Mouse (Mus musculus): ENCODE data around the gene Spata31d1a. TPM values are rescaled to one million over a fixed set of nuclear protein-coding genes. Genes with fewer than 3 reads are reported as not detected.

Gene Spata31d1a
- polyA plus RNA-seq, 1 experiment = 0.24 TPM

GRCm38 (mm10) chr13:59668501-59669093 lies 41.5 kb downstream of the Spata31d1a start:
- no peak for DNase-seq (ENCODE audit: low read depth)

- DNase-seq (ENCODE audit: low read depth) = no peak
Measured at GRCm38 (mm10) chr13:59667763-59668162, 42.4 kb downstream of the Spata31d1a start.

- DNase-seq (ENCODE audit: low read depth) = no peak
Measured at GRCm38 (mm10) chr13:59663939-59664712, 46.0 kb downstream of the Spata31d1a start.

GRCm38 (mm10) chr13:59661966-59662365 lies 48.2 kb downstream of the Spata31d1a start:
- no peak for DNase-seq (ENCODE audit: low read depth)

GRCm38 (mm10) chr13:59661387-59661786 lies 48.7 kb downstream of the Spata31d1a start:
- no peak for DNase-seq (ENCODE audit: low read depth)

- no peak for DNase-seq (ENCODE audit: low read depth)
Measured at GRCm38 (mm10) chr13:59660371-59660770, 49.8 kb downstream of the Spata31d1a start.

- no peak for DNase-seq (ENCODE audit: low read depth)
Measured at GRCm38 (mm10) chr13:59657781-59658180, 52.3 kb downstream of the Spata31d1a start.

- no peak for DNase-seq (ENCODE audit: low read depth)
Measured at GRCm38 (mm10) chr13:59656975-59657388, 53.1 kb downstream of the Spata31d1a start.

- no peak for DNase-seq (ENCODE audit: low read depth)
Measured at GRCm38 (mm10) chr13:59656316-59656832, 53.8 kb downstream of the Spata31d1a start.

GRCm38 (mm10) chr13:59655718-59656315 lies 54.3 kb downstream of the Spata31d1a start:
- DNase-seq (ENCODE audit: low read depth) = no peak

GRCm38 (mm10) chr13:59654465-59654864 lies 55.7 kb downstream of the Spata31d1a start:
- no peak for DNase-seq (ENCODE audit: low read depth)

- DNase-seq (ENCODE audit: low read depth) = no peak
Measured at GRCm38 (mm10) chr13:59653136-59653535, 57.0 kb downstream of the Spata31d1a start.

GRCm38 (mm10) chr13:59652651-59653050 lies 57.5 kb downstream of the Spata31d1a start:
- DNase-seq (ENCODE audit: low read depth) = no peak

Other genes starting within 250 kb of the Spata31d1a start
- 8.8 and 11.0 TPM in 2 replicates for gene Agtpbp1, start 125.1 kb downstream of the Spata31d1a start, polyA plus RNA-seq (2012; rRNA removed)
- 24.1 and 33.8 TPM in 2 replicates for gene Naa35, start 125.1 kb downstream of the Spata31d1a start, polyA plus RNA-seq (2012; rRNA removed)
- gene Golm1, start 34.5 kb downstream of the Spata31d1a start, polyA plus RNA-seq (2012; rRNA removed) = 18.9 and 22.8 TPM in 2 replicates
- gene 4921517D22Rik, start 16.2 kb downstream of the Spata31d1a start, polyA plus RNA-seq (2012; rRNA removed) = 0.05 TPM in 1 of 2 replicates, not detected in the other
- 0.18 and 0.43 TPM in 2 replicates for gene Spata31d1b, start 2.0 kb upstream of the Spata31d1a start, polyA plus RNA-seq (2012; rRNA removed)
- gene Spata31d1d, start 21.4 kb upstream of the Spata31d1a start, polyA plus RNA-seq (2012; rRNA removed) = 0.04 and 0.24 TPM in 2 replicates
- 0.04 and 0.13 TPM in 2 replicates for gene 1700014D04Rik, start 36.4 kb upstream of the Spata31d1a start, polyA plus RNA-seq (2012; rRNA removed)
- 122 and 148 TPM in 2 replicates for gene Isca1, start 59.5 kb upstream of the Spata31d1a start, polyA plus RNA-seq (2012; rRNA removed)
- gene Gm49354, start 71.9 kb upstream of the Spata31d1a start, polyA plus RNA-seq (2012; rRNA removed) = not detected in 2 replicates
- 17.1 and 19.0 TPM in 2 replicates for gene Tut7, start 112.8 kb upstream of the Spata31d1a start, polyA plus RNA-seq (2012; rRNA removed)